Mouse (Mus musculus): Measurements from ENCODE around the gene Usp31.

The Usp31 gene

DNA sequence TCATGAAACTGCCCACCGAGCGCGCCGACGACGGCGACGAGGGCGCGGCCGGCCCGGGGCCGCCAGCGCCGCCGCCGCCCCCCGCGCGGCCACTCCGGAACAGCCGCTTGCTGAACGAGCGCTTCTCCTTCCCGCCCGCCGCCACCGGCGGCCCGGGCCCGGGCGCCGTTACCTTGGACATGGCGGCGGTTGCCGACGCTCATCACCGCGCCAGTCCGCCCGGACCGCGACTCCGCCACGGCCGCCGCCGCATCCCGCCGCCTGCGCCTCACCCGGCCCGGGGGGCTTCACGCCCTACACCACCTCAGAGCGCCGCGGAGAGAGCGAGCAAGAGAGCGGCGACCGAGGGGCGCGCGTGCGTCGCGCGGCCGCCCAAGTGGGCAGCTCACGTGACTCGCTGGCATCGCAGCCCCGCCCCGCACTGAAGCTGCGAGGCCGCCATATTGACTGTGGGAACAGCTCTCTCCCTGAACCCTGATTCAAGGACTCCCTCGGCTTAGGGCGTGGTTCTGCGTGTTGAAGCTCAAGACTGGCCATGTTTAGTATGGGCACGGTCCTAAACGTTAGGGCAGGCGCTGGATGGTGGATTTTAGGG is at the start of gene Usp31:
TSS of gene Usp31 (minus strand) at position 181 of the 595 bp plus-strand sequence.
- peak; percentile 98 for DNase-seq (ENCODE audit: low spot score)

DNA sequence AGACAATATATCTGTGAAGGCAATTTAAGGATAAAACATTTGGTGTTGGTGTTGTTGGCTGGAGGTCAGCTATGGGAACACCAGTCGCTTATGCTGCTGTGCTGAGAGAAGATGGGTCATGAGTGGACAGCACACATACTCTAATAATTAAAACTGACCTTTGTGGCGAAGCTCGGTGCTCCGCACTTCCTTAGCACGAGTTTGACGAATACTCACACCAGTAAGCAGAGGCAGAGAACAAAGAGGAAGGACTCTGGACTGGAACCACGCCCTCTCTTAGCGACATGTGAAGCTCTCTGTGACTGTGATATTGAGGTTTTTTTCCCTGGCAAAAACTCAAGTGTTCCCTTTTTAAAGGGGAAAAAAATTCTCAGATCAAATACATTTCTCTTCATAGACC is 47.7 kb upstream of the Usp31 start:
- DNase-seq (ENCODE audit: low spot score): no peak

DNA sequence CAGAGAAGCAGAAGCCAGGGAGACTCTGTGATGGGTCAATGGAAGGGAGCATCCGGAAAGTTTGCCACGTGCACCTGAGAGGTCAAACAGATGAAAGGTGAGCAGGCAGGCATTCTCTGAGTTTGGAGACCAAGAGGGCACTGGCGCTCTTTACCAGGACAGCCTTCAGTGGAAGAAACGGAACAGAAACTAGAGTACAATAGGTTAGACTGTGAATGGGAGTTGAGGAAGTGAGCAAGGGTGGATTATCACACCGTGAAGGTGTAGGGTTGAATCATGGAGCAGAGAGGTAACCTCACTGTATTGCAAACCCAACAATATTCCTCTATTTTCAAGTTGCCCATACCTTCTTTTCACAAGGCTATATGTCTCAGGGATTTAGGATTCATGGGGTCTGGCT is 43.2 kb upstream of the Usp31 start:
- no peak for DNase-seq (ENCODE audit: low spot score)

DNA sequence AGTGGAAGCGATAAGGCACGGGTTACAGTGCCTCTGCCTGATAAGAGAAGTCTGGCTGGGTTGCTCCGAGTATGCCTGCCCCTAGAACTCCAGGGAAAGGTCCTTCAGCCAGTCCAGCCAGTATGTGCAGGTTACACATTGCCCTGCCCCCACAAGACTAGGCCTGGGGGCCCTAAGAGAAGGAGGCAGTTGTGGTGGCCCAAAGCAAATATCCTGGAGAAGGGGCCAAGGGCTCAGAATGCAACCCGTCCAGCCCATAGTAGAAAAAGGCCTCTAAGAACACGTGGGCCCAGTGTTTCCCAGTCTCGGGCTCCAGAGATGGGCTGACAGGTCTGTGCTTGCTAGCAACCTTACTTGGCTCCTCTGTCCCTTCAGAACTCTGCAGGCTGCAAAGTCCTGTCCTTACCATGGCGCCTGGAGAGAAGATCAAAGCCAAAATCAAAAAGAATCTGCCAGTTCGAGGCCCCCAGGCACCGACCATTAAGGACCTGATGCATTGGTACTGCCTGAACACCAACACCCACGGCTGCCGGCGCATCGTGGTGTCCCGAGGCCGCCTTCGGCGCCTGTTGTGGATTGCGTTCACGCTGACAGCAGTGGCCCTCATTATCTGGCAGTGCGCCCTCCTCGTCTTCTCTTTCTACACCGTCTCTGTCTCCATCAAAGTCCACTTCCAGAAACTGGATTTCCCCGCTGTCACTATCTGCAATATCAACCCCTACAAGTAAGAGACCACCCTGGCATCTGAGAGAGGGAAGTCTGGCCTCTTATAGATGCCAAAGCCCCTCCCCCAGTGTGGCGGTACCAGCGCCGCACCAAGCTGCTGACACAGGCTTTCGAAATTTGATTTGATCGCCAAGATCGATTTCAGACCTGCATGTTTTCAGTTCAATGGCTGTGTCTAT is 30.7 kb upstream of the Usp31 start:
- DNase-seq (ENCODE audit: low spot score): peak; percentile 37

DNA sequence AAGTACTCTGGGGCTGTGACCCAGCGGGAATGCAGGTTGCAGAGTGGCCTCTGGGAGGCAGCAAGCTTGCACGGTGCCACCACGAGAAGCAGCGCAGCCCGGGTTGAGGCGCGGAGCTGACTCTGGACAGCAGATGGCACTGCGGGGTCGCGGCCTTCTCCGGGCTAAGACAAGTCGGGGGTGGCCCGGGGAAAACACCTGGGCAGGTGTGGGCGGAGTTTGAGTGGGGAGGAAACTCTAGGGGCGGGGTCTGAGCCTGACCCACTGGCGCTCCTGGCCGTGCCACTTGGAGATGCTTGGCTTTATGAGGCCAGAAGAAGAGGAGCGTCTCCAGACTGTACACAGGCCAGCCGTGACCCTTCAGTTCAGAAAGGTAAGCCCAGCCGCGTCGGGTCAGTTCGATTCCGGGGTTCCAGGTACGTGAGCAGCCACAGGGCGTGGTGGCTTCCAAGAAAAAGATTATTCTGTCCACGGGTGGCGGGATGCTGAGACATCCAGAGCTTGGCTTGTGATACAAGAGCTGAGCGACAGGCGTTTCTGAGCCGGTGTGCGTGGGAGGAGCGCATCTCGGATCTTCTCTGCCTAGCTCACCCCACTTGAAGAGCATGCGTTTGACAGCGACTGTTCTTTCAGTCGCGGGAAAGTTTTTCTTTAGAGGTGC is 27.2 kb upstream of the Usp31 start, which contains the start of gene Scnn1g:
TSS of gene Scnn1g (plus strand) at position 309 of the 661 bp plus-strand sequence.
- peak; percentile 89 for DNase-seq (ENCODE audit: low spot score)

DNA sequence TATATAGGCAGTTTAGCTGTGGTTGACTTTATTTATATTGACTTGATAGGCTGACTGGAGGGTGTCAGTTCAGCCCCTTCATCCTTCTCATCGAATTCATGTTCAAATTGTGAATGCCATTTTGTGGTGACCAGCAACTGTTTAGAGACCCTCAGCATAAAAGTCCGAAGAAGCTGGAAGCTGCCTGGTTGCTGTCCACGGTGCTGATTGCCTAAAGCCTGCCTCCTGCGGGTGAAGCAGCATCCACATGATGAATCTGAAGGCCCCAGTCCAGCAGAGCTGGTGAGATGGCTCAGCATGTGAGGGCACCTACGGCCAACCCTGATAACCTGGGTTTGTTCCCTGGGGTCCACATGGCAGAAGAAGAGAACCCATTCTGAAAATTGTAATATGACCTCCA is 23.2 kb upstream of the Usp31 start:
- no peak for DNase-seq (ENCODE audit: low spot score)

DNA sequence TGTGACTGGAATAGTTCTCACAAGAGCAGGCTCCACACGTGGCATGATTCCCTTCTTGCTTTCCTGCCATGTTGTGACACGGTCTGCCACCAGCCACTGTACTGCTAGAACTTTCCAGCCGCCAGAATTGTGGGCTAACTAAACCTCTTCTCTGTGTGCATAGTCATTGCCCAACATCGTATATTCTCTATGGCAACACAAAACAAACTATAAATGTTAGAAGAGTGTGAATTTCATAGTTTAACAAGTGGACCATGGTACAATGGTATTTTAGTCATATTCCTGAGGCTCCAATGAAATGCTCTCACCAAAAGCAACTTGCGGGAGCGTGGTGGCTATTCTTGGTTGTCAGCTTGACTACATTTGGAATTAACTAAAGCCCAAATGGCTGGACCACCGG is 10.0 kb upstream of the Usp31 start:
- DNase-seq (ENCODE audit: low spot score): no peak

DNA sequence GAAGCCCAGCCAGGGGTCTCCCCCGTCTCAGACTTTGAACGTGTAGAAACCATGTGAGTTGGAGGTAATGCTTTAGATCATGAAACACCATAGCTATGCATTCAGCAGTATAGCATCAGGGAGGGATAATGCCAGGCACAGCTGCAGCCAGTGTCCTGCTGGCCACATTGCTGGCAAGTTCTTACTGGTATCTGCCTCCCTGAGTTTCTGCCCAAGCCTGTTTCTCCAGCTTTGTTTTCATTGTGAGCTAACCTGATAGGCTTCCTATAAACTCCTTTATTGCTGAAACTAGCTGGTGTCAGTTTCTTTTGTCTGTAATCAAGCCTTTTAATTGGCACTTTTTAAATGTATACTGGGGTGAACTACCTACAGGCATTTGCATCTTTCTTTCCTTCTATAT is 4.1 kb upstream of the Usp31 start:
- DNase-seq (ENCODE audit: low spot score): no peak

DNA sequence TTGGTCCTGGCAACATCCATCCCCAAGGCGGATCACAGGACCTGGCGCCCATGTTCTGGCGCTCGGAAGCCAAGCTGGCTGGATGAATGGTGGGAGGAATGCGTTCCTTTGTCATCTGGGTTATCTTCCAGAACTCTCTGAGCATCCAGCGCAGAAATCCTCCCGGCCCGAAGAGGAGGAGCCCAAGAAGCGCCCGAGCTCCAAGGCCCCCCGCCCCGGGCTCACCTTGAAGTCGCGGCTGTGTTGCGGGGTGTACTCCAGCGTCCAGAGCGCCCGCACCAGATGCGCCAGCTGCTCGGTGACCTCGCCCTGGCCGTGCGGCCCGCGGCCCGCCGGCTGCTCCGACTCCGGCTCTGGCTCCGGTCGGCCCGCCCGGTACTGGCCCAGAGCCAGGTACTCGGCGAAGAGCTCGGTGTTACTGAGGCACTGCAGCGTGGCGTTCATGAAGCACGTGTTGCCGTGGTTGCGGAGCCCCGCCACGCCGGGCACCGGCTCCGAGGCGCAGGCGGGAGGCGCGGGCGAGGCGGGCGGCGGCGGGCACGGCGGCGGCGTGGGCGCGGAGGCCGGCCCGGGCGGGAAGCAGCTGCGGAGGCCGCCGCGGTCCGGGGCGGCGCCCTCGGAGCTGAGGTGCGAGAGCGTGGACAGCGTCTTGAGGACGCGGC is 511 bp downstream of the Usp31 start:
- peak; percentile 62 for DNase-seq (ENCODE audit: low spot score)

DNA sequence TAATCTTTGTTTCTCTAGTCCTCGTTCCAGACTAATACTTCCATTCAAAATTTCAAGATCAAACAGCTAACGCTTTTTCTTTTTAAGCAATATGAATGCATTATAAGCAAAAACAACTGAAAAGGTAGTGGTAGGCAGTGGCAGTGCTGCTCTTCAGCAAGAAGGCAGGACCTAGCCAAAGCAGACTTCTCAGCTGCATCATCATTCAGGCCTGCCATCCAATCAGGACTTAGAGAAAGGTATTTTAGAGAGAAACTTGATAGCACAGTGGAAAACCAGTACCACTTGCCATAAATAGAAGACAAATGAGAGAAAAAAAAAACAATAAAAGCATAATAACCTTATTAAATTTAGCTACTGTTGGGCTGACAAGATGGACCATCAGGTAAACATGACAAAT is 2.0 kb downstream of the Usp31 start:
- DNase-seq (ENCODE audit: low spot score): no peak

DNA sequence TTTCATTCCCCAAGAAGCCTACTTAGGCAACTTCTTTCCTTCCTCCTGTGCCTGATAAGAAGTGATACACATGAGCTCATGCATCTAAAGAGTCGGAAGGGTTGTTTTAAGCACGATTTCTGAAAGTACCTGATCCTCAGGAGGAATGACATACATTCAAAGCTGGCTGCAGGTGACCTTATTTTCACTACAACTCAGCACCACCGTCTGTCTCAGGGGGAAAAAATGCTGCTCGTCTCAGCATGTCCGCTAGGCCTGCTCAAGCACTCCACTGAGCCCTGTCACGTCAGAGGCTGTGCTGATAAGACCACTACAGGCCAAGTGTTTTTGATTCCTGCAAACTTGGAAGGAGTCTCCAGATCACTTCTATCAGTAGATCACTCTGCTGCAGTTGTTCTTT is 5.1 kb downstream of the Usp31 start:
- no peak for DNase-seq (ENCODE audit: low spot score)

DNA sequence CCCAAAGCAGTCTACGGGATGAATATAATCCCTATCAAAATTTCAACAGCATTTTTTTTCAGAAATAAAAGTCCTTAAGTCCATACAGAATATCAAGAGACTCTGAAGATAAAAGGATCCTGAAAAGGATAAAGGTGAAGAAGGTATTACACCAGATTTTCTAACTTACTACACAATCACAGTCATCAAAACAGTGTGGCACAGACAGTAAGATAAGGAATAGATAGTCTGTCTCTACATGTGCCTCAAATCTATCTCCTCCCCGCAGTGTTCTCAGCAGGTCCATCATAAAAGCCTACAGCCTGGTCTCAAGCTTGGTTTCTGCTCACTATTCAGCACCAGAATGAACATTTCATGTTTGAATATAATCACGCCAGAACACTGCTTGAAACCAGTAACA is 6.6 kb downstream of the Usp31 start:
- DNase-seq (ENCODE audit: low spot score): no peak

DNA sequence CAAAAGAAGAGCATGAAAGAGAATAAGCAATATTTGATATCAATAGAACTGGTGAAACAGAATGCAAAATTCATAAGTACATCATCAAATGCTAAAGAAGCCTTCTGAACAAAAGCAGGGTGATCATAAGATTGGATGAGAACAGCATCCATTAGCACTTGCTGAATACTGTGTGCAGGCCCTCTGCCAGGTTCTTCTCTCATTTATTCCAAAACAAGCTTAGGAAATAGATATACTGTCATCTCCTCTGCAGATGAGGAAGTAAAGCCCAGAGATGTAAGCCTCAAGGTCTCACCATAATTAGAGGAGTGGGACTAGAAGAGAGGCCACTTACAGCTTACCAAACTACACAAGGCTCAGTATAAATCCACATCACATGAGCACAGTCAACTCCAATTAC is 7.8 kb downstream of the Usp31 start:
- DNase-seq (ENCODE audit: low spot score): no peak

DNA sequence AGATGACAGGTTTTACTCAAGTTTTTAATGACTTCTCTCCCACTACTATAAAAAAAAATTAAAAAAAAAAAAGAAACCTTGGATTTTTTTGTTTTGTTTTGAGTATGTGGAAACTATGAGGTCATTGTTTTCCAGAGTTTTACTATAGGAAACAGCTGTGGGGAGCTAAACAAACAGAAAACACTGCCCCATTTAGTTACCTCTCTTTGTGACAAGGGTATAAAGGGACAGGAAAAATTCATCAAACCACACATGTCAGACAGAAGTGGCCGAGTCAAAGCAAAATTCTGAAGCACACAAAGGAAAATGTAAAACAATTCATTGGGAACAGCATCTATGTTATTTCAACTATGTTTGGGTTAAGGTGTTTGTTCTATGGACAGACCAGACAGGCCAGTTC is 9.5 kb downstream of the Usp31 start:
- DNase-seq (ENCODE audit: low spot score): no peak

DNA sequence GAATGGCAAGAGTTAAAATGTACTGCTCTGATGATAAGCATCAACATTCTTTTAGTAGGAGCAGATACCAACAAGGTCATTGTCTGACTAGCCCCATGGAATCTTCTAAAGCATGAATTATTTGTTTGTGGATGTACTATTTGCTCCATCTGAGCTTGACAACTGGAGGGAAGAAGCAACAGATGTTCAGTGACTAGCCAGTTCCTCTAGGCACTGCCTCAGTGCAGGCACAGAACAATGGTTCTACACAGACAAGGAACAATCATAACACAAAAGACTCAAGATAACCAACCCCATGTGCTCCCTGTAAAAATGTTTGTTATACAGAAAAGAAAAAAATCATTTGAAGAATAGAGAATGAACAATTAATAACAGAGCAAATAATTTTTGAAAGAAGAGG is 9.9 kb downstream of the Usp31 start:
- DNase-seq (ENCODE audit: low spot score): no peak

DNA sequence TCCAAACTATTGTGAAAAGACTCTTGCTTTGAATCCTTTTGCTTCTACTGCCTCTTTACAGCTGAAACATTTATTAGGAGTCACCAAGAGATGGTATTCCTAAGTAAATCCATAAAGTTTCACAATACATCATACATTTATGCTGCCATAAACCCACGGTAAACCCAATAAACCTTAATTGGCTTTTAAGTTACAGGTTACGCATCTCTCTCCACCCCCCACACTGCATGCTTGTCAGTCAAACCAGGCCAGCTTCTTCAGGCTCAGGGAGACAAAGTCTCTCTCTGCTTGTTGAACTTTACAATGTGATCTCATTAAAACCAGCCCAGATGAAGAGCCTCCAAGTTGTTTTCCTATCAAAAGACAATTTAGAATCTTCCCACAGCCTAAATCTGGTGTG is 15.2 kb downstream of the Usp31 start:
- DNase-seq (ENCODE audit: low spot score): no peak

DNA sequence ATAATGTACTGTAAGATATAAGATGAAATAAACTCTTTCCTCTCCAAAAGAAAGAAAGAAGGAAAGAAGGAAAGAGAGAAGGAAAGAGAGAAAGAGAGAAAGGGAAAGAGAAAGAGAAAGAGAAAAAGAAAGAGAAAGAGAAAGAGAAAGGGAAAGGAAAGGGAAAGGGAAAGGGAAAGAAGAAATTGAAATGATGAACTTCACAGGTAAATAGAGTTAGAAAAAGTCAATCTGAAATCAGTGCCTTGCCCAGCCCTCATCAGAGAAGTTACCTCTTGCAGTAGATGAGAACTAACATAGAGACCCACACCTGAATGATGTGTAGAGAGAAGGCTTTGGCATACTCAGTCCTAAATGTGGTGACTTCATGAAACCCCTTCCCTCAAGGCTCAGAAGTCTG is 17.7 kb downstream of the Usp31 start:
- DNase-seq (ENCODE audit: low spot score): no peak

DNA sequence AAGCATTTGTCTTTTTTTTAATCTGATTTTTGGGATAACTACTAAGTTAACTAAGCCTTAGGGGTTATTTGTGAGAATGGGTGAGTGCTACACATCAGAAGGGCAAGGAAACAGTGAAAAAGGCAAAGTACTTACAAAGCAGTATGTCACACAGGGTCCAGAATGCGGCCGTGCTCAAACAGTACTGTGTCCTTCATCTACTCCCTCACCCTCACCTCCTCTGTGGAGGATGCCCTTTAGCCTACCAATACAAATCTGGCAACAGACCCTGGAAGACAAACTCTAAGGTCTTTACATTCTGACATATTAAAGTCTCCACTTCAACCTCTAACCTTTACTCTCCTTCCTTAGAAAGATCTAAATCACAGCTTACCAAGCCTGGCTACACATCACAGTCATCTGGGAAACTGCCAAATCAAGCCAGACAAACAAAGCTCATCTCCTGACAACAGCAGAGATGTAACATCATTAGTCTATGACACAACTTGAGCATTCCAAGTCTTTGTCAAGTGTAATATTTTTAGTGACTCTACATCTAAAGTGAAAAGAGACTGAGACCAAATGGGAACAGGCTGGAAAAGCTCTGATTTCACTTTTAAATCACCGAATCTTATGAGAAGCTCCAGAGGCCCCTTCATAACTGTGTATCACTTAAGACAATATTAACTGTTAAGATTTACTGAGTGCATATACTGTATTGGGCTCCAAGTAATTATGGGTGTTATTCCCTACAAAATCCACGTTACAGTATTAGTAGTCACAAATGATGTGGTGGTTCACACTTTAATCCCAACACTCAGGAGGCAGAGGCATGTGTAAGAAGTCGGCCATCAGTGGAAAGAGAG is 21.7 kb downstream of the Usp31 start:
- DNase-seq (ENCODE audit: low spot score): no peak

DNA sequence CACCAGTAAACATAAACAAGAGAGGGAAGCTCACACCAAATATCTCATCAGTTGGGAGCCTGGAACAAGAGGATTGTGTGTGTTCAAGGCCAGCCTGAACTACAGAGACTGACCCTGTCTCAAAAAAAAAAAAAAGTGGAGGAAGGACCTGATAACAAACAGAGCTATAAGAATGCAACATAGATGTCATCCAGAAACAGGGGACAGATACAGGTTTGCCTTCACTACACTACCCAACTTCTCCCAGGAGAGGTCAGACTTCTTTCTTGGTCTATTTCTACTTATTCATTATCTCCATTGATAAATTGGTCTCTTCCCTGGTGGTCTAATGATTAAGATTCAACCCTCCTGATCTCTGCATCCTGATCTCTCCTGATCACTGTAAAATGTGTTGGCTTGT is 25.9 kb downstream of the Usp31 start:
- DNase-seq (ENCODE audit: low spot score): no peak

DNA sequence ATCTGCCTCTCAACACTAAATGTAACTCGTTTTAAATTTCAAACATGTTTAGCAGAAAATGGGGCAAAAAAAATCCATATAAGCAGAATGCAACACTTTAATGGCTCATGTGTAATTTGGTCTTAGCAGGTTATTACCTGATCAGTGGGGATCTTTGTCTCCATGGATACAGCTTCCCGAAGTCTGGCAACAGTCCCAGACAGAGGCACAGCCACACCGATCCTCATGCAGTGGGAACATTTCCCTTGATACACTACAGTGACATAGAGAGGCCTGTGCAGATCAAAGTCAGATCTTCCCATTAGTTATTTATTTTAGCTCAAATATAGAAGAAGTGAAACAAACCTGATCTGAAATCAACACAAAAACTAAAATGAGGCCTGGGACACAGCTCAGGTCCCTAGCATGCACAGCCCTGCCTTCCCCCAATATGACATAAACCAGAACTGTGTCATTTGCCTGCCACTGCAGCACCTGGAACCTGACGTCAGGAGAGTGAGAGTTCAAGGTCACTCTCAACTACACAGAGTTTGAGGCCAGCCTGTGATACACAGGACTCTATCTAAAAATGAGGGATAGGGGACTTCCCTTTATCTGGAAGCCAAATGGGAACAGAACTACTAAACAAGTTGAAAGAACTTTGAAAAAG is 29.8 kb downstream of the Usp31 start:
- DNase-seq (ENCODE audit: low spot score): peak; percentile 59

DNA sequence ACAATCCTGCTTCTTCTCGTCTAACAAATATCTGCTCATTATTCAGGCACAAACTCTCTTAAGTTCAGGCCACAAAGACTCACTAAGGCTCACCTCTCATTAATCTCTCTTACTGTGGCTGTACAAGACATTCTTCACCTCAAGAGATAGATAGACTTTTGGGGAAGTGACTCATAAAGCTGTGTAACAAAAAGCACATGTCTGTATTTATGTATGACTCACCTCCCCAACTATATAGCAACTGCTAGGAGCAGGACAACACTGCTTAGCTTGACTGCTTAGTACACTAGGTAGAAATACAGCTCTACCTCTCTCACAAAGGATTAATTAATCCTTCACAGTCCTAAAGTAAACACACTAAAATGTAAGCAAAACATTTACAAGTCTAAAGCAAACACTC is 46.3 kb downstream of the Usp31 start:
- DNase-seq (ENCODE audit: low spot score): no peak

All from MN1 (cell line).